Mouse (Mus musculus) forelimb bud, embryonic 11.5 days (tissue): Measurements from ENCODE around the gene Mknk2.

Experiments
- DNase-seq: peaks from one replicate; pipeline ENCODE4 v3.0.0-alpha.2; 2012; ENCODE audit warnings: low read depth, low spot score

The Mknk2 gene

GRCm38 (mm10) chr10:80677942-80678436, at the start of gene Mknk2:
Gene Mknk2 (minus strand): TSS chr10:80678112.
- DNase-seq: no peak

DNA sequence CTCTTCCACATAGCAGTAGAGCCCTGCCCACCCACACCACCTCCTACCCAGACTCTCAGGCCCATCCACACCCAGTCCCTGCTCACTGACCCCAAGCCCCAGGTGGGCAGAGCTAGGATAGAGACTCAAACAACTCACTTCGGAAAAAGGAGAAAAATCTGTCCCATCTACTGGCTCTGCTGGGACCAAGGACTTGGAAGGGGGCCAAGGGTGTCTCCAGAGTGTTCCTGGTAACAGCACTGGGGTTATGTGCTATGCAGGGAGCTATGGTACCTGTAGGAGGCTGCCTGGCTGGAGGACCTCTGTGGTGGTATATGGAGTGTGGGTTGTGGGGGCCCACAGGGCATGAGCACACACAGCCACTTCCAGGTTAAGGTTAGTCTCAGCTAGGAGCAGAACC, 39.4 kb upstream of the Mknk2 start:
- DNase-seq: no peak

GRCm38 (mm10) chr10:80710834-80711233, 32.9 kb upstream of the Mknk2 start:
- no peak for DNase-seq

DNA sequence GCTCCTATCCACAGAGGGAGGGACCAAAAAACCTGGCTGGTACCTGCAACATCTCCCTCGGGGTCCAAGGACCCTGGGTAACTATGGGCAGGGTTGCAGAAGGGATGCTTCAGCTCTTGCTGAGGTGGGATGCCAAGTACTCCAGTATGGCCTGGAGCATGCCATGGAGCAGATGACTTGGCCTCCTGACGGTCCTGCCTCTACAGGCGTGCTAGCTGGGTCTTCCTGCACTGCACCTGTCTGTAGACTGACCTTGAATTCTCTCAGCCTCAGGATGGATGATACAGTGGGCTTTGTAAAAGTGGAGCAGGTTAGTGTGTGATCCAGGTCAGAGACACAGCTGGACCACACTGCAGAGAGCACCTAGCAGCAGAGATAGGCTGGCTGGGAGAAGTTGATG, 27.6 kb upstream of the Mknk2 start:
- DNase-seq: no peak

GRCm38 (mm10) chr10:80705033-80705432, 27.1 kb upstream of the Mknk2 start:
- DNase-seq: no peak

DNA sequence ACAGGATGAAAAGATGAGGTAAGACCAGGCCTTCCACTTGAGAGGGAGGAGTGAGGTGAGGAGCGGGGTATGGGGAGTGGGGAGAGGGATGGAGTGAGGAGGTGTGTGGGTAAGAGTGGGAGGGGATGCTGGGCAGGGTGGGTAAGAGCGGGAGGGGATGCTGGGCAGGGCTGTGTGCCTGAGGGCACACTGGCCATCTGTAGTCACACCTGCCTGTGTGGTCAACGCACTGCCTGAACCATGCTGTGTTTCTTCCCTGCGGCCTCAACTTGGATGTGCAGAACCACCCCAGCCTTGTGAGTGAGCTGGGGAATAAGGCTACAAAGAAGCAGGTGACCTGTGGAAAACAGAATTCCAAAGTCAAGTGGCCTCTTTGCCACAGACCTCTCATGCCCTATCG, 26.5 kb upstream of the Mknk2 start:
- DNase-seq: no peak

GRCm38 (mm10) chr10:80703643-80704042, 25.7 kb upstream of the Mknk2 start:
- no peak for DNase-seq

DNA sequence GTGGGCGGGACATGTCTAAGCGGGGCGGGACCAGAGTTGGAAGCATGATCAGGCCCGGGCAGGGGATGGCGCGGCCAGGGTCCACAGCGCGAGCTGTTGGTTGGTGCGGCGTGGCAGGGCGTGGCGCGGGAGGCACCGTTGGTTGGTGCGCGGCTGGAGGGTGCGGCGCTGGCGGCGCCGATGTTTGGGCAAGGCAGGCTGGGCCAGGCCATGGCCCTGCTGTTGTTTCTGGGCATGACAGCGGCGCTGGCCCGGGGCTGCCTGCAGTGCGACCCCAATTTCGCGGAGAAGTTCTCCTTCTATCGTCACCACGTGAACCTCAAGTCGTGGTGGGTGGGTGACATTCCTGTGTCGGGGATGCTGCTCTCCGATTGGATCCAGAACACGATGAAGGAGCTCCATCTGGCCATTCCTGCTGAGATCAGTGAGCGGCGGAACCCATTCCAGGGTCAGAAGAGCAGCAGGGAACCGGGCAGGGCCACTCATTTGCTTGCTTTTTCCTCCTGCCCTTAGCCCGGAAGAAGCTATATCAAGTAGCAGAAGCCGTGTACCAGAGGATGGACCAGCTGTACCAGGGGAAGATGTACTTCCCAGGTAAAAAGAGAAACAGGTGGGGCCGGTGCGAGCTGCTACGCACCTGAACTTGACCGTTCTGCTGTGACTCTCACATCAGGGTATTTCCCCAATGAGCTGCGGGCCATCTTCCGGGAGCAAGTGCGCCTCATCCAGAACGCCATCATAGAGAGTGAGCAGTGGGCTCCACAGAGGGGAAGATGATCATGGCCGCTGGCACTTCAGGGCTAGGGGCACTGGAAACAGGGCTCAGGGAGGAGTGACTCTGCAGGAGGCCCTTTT, 24.9 kb upstream of the Mknk2 start:
- peak; percentile 92 for DNase-seq

- peak; percentile 100 for DNase-seq
Observed at GRCm38 (mm10) chr10:80701721-80702535, 24.0 kb upstream of the Mknk2 start, which contains the start of the genes Mob3a and Izumo4. Gene Mob3a (minus strand): TSS chr10:80701977. Gene Izumo4 (plus strand): TSS chr10:80702184.

- no peak for DNase-seq
Observed at GRCm38 (mm10) chr10:80700732-80701131, 22.8 kb upstream of the Mknk2 start.

GRCm38 (mm10) chr10:80700038-80700504, 22.2 kb upstream of the Mknk2 start:
- DNase-seq: no peak

- no peak for DNase-seq
Observed at GRCm38 (mm10) chr10:80698605-80699004, 20.7 kb upstream of the Mknk2 start.

DNA sequence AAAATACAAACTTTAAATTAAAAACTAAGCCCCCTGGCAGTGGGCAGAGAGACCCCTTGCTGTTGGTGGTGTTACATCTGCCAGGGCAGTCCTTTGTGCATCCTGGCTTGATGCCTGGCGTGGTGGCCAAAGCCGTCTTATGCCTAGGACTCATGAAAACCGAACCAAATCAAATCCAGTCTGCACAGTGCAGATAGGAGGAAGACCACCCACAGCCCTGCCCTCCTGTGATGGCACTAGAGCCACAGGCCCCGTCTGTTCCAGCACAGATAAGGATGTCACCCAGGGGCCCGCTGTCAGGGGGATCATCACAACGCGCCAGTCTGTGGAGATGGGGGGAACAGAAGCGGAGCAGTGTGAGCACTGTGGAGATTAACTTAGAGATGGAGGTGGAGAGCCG, 19.9 kb upstream of the Mknk2 start:
- no peak for DNase-seq

DNA sequence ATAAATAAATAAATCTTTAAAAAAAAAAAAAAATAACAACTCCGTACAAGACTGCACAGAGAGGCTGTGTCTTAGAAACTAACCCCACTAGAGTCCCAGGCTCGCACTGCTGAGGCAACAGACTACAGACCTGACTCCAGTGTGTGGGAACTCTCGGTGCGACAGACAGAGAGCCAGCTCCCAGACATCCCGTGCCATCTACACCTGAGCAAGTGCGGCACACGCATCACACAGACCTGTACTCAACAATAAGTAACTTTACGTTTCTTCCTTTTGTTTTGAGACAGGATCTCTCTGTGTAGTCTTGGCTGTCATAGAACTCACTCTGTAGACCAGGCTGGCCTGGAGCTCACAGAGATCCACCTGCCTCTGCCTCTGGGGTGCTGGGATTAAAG, 19.5 kb upstream of the Mknk2 start:
- DNase-seq: no peak

DNA sequence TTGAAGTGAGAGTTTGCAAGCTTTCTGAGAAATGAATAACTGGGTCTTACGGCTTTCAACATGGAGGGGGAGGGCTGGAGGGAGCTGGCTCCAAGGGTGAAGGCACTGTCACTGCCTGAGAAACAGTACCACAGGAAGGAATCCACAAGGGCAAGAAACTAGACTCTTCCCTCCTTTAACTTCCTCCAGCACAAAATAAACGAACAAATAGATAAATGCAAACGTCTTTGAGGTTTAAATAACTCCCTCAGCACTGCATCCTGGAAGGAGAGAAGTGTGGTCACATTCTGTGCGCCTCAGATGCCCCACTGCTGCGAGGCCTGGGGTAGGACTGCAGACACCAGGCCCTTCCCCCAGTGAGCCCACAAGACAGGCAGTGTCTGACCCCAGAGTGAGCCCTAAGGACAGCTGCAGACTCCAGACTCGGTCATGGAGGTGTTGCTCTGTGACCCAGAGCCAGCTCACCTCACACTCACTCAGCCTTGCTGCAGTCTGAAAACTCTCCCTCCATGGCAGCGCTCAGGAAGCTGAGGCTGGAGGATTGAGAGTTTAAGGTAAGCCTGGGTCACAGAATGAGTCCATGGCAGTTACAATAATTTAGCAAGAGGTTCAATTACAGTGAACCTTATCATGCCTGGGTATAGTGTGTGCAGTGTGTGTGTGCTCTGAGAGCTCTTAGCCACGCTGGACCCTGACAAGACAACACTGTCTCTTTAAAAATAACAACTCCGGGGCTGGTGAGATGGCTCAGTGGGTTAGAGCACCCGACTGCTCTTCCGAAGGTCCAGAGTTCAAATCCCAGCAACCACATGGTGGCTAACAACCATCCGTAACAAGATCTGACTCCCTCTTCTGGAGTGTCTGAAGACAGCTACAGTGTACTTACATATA, 18.8 kb upstream of the Mknk2 start:
- DNase-seq: no peak

- DNase-seq: no peak
Observed at GRCm38 (mm10) chr10:80695801-80696501, 18.0 kb upstream of the Mknk2 start.

DNA sequence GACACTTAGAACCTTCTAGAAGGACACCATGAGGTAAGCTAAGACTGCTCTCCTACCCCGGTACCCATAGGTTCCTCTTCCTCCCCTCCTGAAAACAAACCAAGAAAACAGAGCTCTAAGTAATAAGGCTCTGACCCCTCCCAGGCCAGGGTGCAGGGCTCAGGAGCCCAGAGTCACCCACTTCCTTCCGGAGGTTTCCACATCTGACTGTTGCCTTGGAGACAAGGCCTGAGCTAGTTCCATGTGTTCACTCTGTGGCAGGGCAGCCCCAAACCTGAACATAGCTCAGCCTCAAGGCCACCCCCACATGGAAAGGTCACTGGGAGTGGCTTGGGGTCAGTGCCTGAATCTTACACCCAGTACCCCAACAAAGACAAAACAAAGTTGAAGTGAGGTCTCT, 17.3 kb upstream of the Mknk2 start:
- DNase-seq: no peak

DNA sequence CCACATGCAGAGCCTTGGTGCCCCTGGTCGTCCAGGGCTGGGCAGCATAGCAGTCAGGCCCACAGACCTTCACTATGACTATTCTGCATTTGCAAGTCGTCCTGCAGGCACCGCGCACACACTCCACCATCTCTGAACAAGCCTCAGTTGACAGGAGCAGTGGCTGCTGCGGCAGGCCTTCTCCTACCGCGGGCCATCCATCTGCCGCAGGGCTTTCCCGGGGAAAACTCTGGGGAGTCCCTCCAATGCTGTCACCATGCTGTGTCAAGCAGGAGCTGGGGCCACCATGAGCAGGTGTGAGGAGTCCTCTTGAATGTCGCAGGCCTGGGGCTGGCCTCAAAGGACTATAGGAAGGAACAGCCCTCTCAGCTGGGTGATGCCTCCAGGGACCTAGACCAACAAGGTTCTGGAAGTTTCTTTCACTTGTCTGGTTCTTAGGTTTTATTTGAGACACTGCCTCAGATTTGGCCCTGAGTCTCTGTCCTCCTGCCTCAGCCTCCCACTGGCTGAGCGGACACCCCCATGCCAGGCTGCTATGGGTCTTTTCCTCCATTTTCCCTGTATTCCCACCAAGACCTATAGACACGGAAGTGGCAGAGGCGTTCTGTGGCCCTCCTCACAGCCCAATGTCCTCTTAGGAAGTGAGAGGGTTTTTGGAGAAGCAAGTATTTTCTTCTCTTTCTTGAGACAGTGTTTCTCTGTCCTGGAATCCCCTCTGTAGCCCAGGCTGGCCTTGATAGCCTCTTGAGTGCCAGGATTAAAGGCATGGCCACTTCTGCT, 16.4 kb upstream of the Mknk2 start:
- no peak for DNase-seq

DNA sequence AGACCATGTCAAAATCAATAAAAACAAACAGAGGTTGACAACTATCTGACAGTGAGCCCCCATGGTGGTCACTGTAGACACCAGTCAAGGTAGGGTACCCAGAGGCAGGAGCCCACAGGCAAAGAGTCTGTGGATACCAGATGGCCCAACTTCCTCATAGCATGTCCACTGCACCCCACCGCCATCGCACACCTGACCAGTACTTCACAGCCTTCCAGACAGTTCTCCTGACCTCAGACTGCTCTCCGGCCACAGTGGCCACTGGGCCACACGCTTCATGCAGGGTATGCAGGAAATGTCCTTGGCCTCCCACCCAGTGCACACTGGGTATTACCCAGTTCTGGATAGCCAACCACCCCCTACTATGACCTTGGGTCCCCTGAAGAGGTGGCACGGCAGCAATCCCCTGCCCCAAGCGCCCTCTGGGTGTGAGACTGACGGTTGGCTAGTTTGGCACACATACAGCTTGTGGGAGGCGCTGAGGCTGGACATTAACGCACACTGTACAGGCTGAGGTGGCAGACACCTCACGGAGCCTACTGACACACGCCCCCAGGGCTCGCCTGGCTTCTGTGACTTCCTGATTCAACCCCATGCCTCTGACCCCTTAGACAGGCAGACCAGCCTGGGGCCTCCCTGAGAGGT, 15.6 kb upstream of the Mknk2 start:
- no peak for DNase-seq
